Mouse (Mus musculus): ENCODE data around the gene Atg4b.
"Not testable (repeated sequence)": the region's sequence is repeated elsewhere in the genome, so short reads cannot be mapped to it uniquely, and the experiment has no call there.

Gene Atg4b

DNA sequence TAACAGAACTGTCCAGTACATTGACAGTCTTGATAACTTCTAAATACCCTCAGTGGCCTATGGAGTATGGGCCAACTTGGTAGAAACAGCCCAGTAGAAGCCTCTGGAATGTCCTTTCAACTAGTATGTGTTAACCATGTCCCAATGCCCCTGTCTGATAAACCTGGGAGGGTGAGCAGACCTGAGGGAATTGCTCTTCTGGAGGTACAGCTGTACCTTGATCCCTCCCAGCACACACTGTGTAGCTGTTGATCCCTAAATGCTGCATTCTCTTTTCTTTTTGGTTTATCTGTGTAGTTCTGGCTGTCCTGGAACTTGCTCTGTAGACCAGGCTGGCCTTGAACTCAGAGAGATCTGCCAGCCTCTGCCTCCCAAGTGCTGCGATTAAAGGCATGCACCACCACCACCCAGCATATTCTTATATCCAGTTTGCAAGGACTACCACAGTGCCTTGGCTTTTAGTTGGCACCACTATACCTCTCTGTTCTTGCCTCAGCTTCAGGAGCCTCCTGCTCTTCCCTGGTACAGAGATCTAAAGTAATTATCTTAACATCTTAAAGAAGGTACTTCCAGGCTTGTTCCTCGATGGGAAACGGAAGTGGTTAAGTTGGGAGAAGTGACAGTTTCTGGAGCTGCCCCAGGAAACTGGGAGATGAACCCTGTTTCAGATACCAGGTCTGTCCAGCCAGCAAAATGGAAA lies 72.6 kb downstream of the Atg4b start:
- no peak for DNase-seq

DNA sequence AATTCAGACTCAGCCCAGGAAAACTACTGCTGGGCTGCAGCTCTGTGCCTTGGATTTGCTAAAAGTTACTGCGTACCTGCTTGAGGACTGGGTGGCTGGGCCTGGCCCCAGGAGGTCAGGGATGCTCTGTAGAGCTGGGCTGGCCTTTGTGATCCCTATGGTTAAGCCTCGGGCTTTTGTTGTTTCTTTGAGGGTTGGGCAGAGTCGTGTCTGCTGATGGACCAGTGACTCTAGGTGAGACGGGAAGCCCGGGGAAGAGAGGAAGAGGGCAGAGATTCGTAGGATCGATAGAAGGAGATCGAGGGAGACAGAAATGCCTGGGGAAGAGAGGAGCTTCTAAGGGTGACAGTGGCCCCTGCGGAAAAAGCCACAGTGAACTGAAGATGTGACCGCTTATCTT lies 73.3 kb downstream of the Atg4b start, which contains the start of gene D2hgdh:
Gene D2hgdh (plus strand): TSS at position 301 of the 400 bp plus-strand sequence.
- no peak for DNase-seq

DNA sequence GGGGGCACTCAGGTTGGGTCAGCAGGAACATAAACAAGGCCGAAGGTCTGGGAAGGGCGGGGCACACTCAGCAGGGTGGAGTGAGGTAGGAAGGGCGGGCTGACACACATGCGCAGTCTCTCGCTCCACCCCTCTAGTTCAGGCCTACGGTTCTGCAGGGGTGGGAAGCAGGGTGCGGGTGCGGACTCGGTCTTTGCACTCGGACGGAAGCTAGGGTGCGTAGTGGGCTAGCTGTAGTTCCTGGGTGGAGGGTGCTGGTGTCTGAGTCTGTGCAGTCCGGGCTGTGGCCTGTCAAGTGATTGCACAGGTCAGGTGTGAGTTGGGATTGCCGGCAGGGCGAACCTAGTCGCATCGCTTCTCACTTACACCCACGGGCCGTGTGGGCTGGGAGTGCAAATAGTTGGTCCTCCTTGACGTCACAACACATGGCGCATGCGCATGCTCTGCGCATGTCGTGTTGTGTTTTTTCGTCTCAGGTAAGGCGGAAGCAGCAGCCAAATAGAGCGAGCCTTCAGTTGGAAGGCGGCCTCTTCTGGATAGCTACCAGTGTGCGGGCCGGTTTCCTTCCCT lies 73.9 kb downstream of the Atg4b start:
- DNase-seq, result peak; percentile 96 to 97

DNA sequence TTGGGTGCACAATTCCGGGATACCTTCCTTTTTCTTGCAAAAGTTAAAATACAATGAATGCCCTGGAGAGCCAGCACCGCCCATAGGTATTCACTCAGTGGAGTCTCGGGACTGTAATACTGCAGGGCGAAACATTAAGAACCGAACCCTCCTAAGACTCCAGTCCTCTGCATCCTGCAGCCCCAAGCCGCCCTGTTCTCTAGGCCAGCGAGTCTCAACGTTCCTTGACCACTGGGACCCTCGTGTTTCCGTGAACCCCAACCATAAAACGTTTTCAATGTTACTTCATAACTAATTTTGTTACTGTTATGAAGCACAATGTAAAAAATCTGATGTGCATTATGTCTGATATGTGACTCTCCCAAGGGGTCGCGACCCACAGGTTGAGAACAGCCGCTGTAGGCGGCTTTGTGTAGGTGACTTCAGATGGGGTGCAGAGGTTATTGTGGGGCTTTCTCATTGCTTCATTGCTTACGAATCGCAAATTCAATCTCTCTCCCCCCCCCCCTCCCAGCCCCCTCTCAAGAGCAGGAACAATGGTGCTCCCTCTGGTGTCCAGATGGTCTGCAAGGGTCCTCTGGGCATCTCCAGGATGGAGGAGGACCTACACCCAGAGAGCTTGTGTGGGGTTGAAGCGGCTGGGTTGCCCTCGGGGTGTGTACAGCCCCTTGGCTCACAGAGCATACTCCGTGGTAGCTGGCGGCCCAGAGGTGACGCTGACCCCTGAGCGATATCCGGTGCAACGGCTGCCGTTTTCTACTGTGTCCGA lies 74.7 kb downstream of the Atg4b start:
- peak in 1 of 2 experiments; percentile 8 for DNase-seq

- no peak for DNase-seq
Observed at GRCm38 (mm10) chr1:93826540-93826835, 75.2 kb downstream of the Atg4b start.

GRCm38 (mm10) chr1:93832754-93833360 lies 81.6 kb downstream of the Atg4b start:
- not testable (repeated sequence) for DNase-seq

GRCm38 (mm10) chr1:93834671-93835150 lies 83.4 kb downstream of the Atg4b start:
- no peak for DNase-seq

GRCm38 (mm10) chr1:93835211-93835610 lies 83.9 kb downstream of the Atg4b start:
- no peak for DNase-seq

DNA sequence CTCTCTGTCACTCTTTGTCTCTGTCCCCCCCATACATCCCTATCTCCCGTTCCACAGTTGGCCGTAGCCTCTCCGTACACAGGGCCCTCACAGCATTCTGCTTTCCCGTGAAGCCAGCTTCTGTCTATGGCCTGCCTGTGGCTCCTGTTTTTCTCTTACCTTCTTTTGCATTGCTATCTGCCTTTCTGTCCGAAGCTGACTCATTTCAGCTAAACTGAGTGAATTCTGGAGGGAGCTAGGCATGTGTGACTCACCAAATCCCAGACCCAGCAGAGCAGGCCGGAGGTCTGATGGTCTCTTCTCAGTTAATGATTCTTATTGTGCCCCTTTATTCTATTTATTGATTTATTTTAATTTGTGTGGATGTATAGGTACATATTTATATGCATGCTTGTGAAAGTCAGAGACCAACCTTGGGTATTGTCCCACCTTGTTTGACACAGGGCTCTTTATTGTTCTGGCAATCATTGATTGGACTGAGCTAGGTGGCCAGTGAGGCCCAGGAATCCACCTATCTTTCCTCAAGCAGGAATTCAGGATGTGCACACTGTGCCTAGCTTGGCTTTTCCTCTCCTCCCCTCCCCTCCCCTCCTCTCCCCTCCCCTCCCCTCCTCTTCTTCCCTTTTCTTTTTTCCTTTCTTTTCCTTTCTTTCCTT lies 84.7 kb downstream of the Atg4b start:
- DNase-seq, result no peak

DNA sequence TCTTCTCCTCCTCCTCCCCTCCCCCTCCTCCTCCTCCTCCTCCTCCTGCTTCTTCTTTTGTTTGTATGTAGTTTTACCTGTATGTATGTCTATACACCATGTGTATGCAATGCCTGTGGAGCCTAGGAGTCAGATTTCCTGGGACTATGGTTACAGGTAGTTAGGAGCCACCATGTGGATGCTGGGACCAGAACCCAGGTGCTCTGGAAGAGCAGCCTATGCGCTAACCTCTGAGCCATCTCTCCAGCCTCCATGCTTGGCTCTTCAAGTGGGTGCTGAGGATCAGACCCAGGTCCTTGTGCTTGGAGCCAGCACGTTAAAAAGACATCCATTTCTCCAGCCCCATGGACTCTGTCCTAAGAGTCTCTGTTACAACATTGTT lies 85.2 kb downstream of the Atg4b start:
- no peak for DNase-seq

DNA sequence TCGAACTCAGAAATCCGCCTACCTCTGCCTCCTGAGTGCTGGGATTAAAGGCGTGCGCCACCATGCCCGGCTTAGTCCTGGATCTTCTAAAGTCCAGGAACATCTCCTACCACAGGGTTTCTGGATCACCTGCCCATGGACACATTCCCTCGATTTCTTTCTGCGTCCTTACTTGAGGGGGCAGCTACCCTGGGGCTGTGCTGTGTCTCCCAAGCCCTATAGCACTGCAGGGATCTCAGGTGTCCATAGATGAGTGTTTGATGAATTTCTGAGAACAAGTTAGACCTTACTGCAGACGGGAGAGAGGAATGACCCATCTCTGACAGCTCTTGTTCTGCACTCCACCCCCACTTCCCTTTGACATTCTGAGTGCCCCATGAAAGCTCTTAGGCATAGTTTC lies 86.0 kb downstream of the Atg4b start:
- DNase-seq, result no peak

- DNase-seq, result not testable (repeated sequence)
Observed at GRCm38 (mm10) chr1:93838569-93838968, 87.3 kb downstream of the Atg4b start.

Data from kidney, postnatal 36 days (tissue).